In the genomic region with DNA sequence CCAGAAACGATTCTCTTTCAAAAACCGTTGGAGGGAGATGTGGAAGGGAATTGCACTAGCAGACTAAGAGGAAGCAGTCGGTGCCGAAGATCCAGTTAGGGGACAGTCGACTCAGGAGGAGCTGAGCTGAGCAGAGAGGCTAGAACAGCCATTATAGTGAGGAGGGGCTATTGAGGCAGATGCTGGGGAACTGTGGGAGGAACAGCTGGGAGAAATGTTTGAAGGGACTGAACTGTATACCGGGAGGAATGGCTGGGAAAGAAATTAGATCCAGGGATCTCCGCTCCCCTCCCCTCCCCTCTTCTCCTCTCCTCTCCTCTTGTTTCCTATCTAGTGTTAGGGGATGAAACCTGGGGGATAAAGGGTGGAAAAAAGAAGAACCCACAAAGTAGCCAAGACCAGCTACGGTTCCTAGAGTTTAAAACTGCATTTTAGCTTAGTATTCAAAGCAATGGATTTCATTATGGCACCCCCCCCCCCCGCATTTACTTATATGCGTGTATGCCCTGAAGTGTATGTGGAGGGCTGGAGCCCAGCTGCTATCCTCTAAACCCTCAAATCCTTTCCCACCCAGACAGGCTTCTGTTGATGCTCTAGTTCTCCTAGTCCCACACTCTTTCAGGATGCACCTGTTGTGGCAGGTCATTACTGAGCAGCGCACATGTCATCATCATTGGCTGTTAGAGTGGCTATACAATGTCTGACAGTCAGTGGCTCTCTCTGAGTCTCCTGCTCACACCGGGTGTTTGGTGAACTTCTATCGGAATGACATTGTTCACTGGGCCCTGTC, we compare ENCODE assay signal across 19 mouse cellular contexts. TPM values are rescaled to one million over a fixed set of nuclear protein-coding genes. Genes with fewer than 3 reads are reported as not detected.
DNase-seq lines count a peak whose midpoint lies in the region; ATAC-seq and TF ChIP-seq lines count a peak whose summit lies in the region.
"Had no signal": no experiment of that assay in that cellular context is flagged by ENCODE, and none has a peak within 500 bp of the region (broad histone marks: within the 10 kb centered on the region; RNA-seq: fewer than 3 reads in every experiment).

No protein-coding gene starts in this region.

- WGBS in heart, embryonic 13.5 days: 46% methylated on average over 13 of the region's 13 CpGs
- 47% methylated on average over 13 of the region's 13 CpGs for WGBS in intestine, embryonic 15.5 days

- no peak overlapping the region for H3K9ac ChIP-seq in heart, embryonic 13.5 days
- H3K9ac ChIP-seq in intestine, embryonic 15.5 days: no peak overlapping the region
- H3K9ac ChIP-seq: midbrain, embryonic 15.5 days had no signal

- no peaks in the 10 kb centered on the region for H3K9me3 ChIP-seq in heart, embryonic 13.5 days
- H3K9me3 ChIP-seq in megakaryocyte, embryonic 14.5 days: no peaks in the 10 kb centered on the region
- H3K9me3 ChIP-seq in intestine, embryonic 15.5 days: no peaks in the 10 kb centered on the region
- H3K9me3 ChIP-seq: midbrain, embryonic 15.5 days had no signal

- no peaks in the 10 kb centered on the region for H3K79me2 ChIP-seq in myocyte (ENCODE audit: control insufficient read depth, insufficient read depth)

- peaks cover 11% of the 10 kb centered on the region; the same call in 1 of the 2 replicates for H3K4me1 ChIP-seq in heart, embryonic 13.5 days
- H3K4me1 ChIP-seq in megakaryocyte, embryonic 14.5 days: peaks cover 38% of the 10 kb centered on the region
- peaks cover 6% of the 10 kb centered on the region; the same call in 1 of the 2 replicates for H3K4me1 ChIP-seq in intestine, embryonic 15.5 days (replicated peaks)
- H3K4me1 ChIP-seq: midbrain, embryonic 15.5 days had no signal

- H3K4me3 ChIP-seq in heart, embryonic 13.5 days: no peak overlapping the region
- peak overlapping the region; percentile 50 for H3K4me3 ChIP-seq in megakaryocyte, embryonic 14.5 days (replicated peaks)
- no peak overlapping the region for H3K4me3 ChIP-seq in intestine, embryonic 15.5 days (replicated peaks)
- no peak overlapping the region for H3K4me3 ChIP-seq in myocyte
- H3K4me3 ChIP-seq: midbrain, embryonic 15.5 days had no signal

- peaks cover 25% of the 10 kb centered on the region; the same call in 1 of the 2 replicates for H3K27me3 ChIP-seq in heart, embryonic 13.5 days (replicated peaks)
- H3K27me3 ChIP-seq in megakaryocyte, embryonic 14.5 days (replicated peaks): peaks cover 63% of the 10 kb centered on the region
- no peaks in the 10 kb centered on the region for H3K27me3 ChIP-seq in intestine, embryonic 15.5 days (replicated peaks)
- no peaks in the 10 kb centered on the region for H3K27me3 ChIP-seq in myocyte (ENCODE audit: control insufficient read depth, insufficient read depth, insufficient read length)
- H3K27me3 ChIP-seq: midbrain, embryonic 15.5 days had no signal

- ATAC-seq in heart, embryonic 13.5 days (ENCODE audit: extremely low read depth, insufficient number of reproducible peaks, low FRiP score, low TSS enrichment): no peak
- no peak for ATAC-seq in megakaryocyte, adult 5-6 weeks (ENCODE audit: poor library complexity, severe bottlenecking)
- ATAC-seq in intestine, embryonic 15.5 days: no peak
- ATAC-seq: CD4-positive, CD25-positive, alpha-beta regulatory T cell, adult 4 months; forebrain, embryonic 16.5 days; midbrain, embryonic 15.5 days had no signal

- H3K36me3 ChIP-seq in heart, embryonic 13.5 days: no peaks in the 10 kb centered on the region
- H3K36me3 ChIP-seq in megakaryocyte, embryonic 14.5 days (replicated peaks; ENCODE audit: low read length): no peaks in the 10 kb centered on the region
- no peaks in the 10 kb centered on the region for H3K36me3 ChIP-seq in intestine, embryonic 15.5 days
- no peaks in the 10 kb centered on the region for H3K36me3 ChIP-seq in myocyte (ENCODE audit: control insufficient read depth, insufficient read depth)
- H3K36me3 ChIP-seq: midbrain, embryonic 15.5 days had no signal

- TF ChIP-seq POLR2A in myocyte (IDR thresholded peaks at IDR 0.05; ENCODE audit: insufficient read length, low read depth): no peak

- no peak overlapping the region for H3ac ChIP-seq in myocyte (ENCODE audit: control insufficient read depth, insufficient read length)

- peak overlapping the region; percentile 41 for H3K4me2 ChIP-seq in heart, embryonic 13.5 days
- H3K4me2 ChIP-seq in intestine, embryonic 15.5 days (replicated peaks): peak overlapping the region; percentile 24; the same call in 1 of the 2 replicates
- peak overlapping the region; percentile 24 for H3K4me2 ChIP-seq in myocyte (ENCODE audit: low read depth)
- H3K4me2 ChIP-seq: midbrain, embryonic 15.5 days had no signal

- no peak for DNase-seq in heart, adult 18-20 months
- no peak for DNase-seq in testis, postnatal 14 days (ENCODE audit: low spot score)
- DNase-seq in B cell, adult 2 months: no peak
- DNase-seq: cerebellum, adult 8-10 months; gastrocnemius, postnatal 36 days; heart, postnatal 36 days; kidney, adult 2 months; right cerebral cortex, postnatal 25 days had no signal

- H3K27ac ChIP-seq in heart, embryonic 13.5 days (replicated peaks): no peak overlapping the region
- no peak overlapping the region for H3K27ac ChIP-seq in intestine, embryonic 15.5 days
- H3K27ac ChIP-seq: midbrain, embryonic 15.5 days had no signal

TF ChIP-seq in myocyte, 11 proteins besides CTCF, POLR2A, EP300 and RAD21:
- no peak for TF ChIP-seq USF1 (IDR thresholded peaks at IDR 0.05; ENCODE audit: low read depth)
- peak in 2 of 3 experiments; percentile 86 to 89 for TF ChIP-seq MYOD1 (IDR thresholded peaks at IDR 0.05; ENCODE audit: control insufficient read depth in 1 of 3, insufficient read length in 2 of 3, low read depth in 2 of 3)

RNA-seq across cellular contexts. Expression of gene Vwce, which starts 6.8 kb away (rescaled TPM):
- polyA plus RNA-seq in heart, embryonic 13.5 days (2015; fragmentation: Nextera tagmentation; extraction: Ambion mirVana): 0.59 TPM in 2 replicates
- total RNA-seq in heart, adult 18-20 months (2021): under 1 TPM in 1 of 2 experiments, not detected in 1; 0.31 TPM
- 0.46 TPM in 1 of 2 replicates, not detected in the other for polyA plus RNA-seq in megakaryocyte, embryonic 14.5 days (2012; ENCODE audit: insufficient read depth, low replicate concordance)
- 0.23 TPM in 1 of 2 replicates, not detected in the other for total RNA-seq in megakaryocyte, adult 5-6 weeks (2015)
- total RNA-seq in megakaryocyte, adult 5-6 weeks (2017): not detected in 2 replicates
- polyA plus RNA-seq in intestine, embryonic 15.5 days (2015; fragmentation: Nextera tagmentation; extraction: Ambion mirVana): 3.4 and 4.8 TPM in 2 replicates
- 0.05 TPM for polyA plus RNA-seq in myocyte (2012; fragmentation: generic; extraction: Trizol)
- total RNA-seq: gastrocnemius, postnatal 36 days; heart, postnatal 36 days; neutrophil, adult 5-6 weeks had no signal
- polyA plus RNA-seq: CD4-positive, CD25-positive, alpha-beta regulatory T cell, adult 4 months had no signal

RNA-seq across cellular contexts. Expression of gene Tkfc, which starts 35.3 kb away (rescaled TPM):
- 9.1 and 11.0 TPM in 2 replicates for polyA plus RNA-seq in heart, embryonic 13.5 days (2015; fragmentation: Nextera tagmentation; extraction: Ambion mirVana)
- total RNA-seq in heart, adult 18-20 months (2021): 1 to 10 TPM; 9.6 to 9.7 TPM
- 3.5 and 7.3 TPM in 2 replicates for polyA plus RNA-seq in megakaryocyte, embryonic 14.5 days (2012; ENCODE audit: insufficient read depth, low replicate concordance)
- 4.8 and 5.6 TPM in 2 replicates for total RNA-seq in megakaryocyte, adult 5-6 weeks (2015)
- 2.2 and 3.7 TPM in 2 replicates for total RNA-seq in megakaryocyte, adult 5-6 weeks (2017)
- 36.3 and 45.5 TPM in 2 replicates for polyA plus RNA-seq in intestine, embryonic 15.5 days (2015; fragmentation: Nextera tagmentation; extraction: Ambion mirVana)
- polyA plus RNA-seq in myocyte (2012; fragmentation: generic; extraction: Trizol): 16.7 TPM

RNA-seq across cellular contexts. Expression of gene Ddb1, which starts 35.7 kb away (rescaled TPM):
- polyA plus RNA-seq in heart, embryonic 13.5 days (2015; fragmentation: Nextera tagmentation; extraction: Ambion mirVana): 252 and 255 TPM in 2 replicates
- 100 to 1,000 TPM; 135 to 160 TPM for total RNA-seq in heart, adult 18-20 months (2021)
- polyA plus RNA-seq in megakaryocyte, embryonic 14.5 days (2012; ENCODE audit: insufficient read depth, low replicate concordance): 9.8 and 16.8 TPM in 2 replicates
- 45.1 and 49.1 TPM in 2 replicates for total RNA-seq in megakaryocyte, adult 5-6 weeks (2015)
- 156 and 175 TPM in 2 replicates for total RNA-seq in megakaryocyte, adult 5-6 weeks (2017)
- polyA plus RNA-seq in intestine, embryonic 15.5 days (2015; fragmentation: Nextera tagmentation; extraction: Ambion mirVana): 278 and 283 TPM in 2 replicates
- 571 TPM for polyA plus RNA-seq in myocyte (2012; fragmentation: generic; extraction: Trizol)

RNA-seq across cellular contexts. Expression of gene Pga5, which starts 37.1 kb away (rescaled TPM):
- not detected in 2 replicates for polyA plus RNA-seq in heart, embryonic 13.5 days (2015; fragmentation: Nextera tagmentation; extraction: Ambion mirVana)
- total RNA-seq in heart, adult 18-20 months (2021): not detected
- polyA plus RNA-seq in megakaryocyte, embryonic 14.5 days (2012; ENCODE audit: insufficient read depth, low replicate concordance): not detected in 2 replicates
- not detected in 2 replicates for total RNA-seq in megakaryocyte, adult 5-6 weeks (2015)
- total RNA-seq in megakaryocyte, adult 5-6 weeks (2017): 0.20 TPM in 1 of 2 replicates, not detected in the other
- 0.39 and 0.61 TPM in 2 replicates for polyA plus RNA-seq in intestine, embryonic 15.5 days (2015; fragmentation: Nextera tagmentation; extraction: Ambion mirVana)
- polyA plus RNA-seq in myocyte (2012; fragmentation: generic; extraction: Trizol): 0.04 TPM
- total RNA-seq: gastrocnemius, postnatal 36 days; heart, postnatal 36 days; layer of hippocampus, postnatal 10 days; left cerebral cortex, postnatal 36 days; neutrophil, adult 5-6 weeks had no signal
- polyA plus RNA-seq: CD4-positive, CD25-positive, alpha-beta regulatory T cell, adult 4 months; forebrain, embryonic 16.5 days; midbrain, embryonic 15.5 days had no signal

RNA-seq across cellular contexts. Expression of gene Vps37c, which starts 47.8 kb away (rescaled TPM):
- polyA plus RNA-seq in heart, embryonic 13.5 days (2015; fragmentation: Nextera tagmentation; extraction: Ambion mirVana): 28.4 and 30.3 TPM in 2 replicates
- total RNA-seq in heart, adult 18-20 months (2021): 10 to 100 TPM; 20.4 to 21.8 TPM
- polyA plus RNA-seq in megakaryocyte, embryonic 14.5 days (2012; ENCODE audit: insufficient read depth, low replicate concordance): 60.2 and 90.5 TPM in 2 replicates
- 21.9 and 22.5 TPM in 2 replicates for total RNA-seq in megakaryocyte, adult 5-6 weeks (2015)
- 15.2 and 17.8 TPM in 2 replicates for total RNA-seq in megakaryocyte, adult 5-6 weeks (2017)
- 28.1 and 28.7 TPM in 2 replicates for polyA plus RNA-seq in intestine, embryonic 15.5 days (2015; fragmentation: Nextera tagmentation; extraction: Ambion mirVana)
- 30.2 TPM for polyA plus RNA-seq in myocyte (2012; fragmentation: generic; extraction: Trizol)

Comparison
In these comparisons a context has a peak if more than half of its experiments do, and no peak if none do; other contexts are left out.
1. RNA of gene Ddb1, which starts 35.7 kb away (polyA plus RNA-seq): 571 TPM in myocyte (single experiment), 278 to 283 TPM in intestine, embryonic 15.5 days and 252 to 255 TPM in heart, embryonic 13.5 days; 9.8 to 16.8 TPM in megakaryocyte, embryonic 14.5 days; every median in the first group is over 10 times any median in the second.
2. Peak in every context shown above with its lines, with median percentiles within 50 percentile points of each other: H3K4me2 ChIP-seq.